Mouse (Mus musculus): ENCODE measurements around the gene Slc26a6.

Slc26a6 gene

DNA sequence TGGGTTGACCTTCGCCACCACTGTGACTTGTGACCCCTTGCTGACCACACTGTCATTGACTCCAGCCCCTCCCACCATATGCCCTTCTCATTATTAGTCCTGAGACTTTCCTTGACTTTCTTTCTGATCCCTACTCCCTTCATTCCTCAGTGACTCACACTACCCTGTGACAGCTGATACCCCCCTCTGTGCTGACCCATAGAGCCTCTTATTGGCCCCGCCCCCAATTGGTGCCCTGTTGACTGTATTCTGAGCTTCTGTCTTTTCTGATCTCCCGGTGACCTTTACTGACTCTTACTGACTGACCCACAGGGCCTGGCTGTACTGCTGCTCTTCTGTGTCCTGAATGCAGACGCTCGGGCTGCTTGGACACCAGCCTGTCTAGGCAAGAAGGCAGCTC is 7.7 kb upstream of the Slc26a6 start:
- intact Hi-C loops (cut with DNase I) = no loop called here

DNA sequence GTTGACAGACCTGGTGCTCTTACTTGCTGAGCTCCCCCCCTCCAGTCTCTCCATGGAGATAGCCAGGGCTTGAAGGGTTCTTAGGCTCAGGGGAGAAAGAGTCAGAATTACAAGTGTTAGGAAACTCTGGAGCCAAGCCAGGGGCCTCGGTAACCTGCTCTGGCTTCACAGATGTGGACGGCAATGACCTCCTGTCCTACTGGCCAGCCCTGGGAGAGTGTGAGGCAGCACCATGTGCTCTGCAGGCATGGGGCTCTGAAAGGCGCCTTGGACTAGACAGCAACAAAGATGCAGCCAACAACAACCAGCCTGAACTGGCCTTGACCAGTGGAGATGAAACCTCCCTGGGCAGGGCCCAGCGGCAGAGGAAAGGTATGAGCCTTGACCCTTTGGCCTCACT is 5.7 kb upstream of the Slc26a6 start:
- intact Hi-C loops (cut with DNase I) = no loop called here

DNA sequence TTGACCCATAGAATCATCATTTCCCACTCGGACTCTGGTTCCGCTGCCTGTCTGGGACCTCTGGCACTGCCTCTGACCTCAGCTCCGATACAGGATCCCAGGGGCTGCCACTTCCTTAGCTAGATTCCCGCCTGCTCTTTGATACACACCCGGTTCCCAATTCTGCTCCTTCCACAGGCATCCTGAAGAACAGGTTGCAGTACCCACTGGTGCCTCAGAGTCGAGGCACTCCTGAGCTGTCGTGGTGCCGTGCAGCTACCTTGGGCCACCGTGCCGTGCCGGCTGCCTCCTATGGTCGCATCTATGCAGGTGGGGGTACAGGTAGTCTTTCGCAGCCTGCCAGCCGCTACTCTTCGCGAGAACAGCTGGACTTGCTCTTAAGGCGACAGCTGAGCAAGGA is 4.7 kb upstream of the Slc26a6 start:
- intact Hi-C loops (cut with DNase I) = no loop called here

DNA sequence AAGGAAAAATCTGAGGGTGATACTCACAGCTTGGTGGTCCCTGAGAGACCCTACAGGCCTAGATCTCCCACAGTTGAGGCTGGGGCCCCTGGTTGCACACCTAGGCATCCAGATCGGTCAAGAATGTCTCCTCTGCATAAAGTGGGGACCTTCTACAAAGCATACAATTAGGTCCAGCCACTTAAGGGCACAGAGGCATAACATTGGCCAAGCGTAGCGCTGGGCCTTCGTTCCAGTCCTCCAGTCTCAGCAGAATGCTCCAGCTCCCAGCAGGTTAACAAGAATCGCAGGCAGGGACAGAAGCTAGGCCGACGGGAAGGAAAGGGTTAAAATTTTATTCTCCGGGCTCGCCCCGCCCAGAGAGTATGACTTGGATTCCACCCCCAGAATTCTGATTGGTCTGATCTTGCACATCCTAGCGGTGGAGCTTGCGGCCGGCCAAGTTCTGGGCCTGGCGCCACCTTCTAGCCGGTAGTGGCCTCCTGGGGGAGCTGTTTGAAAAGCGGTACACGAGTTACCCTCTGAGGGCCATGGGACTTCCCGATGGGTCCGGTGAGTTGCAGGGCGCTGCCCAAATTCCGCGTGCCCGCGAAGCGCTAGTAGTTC is 655 bp downstream of the Slc26a6 start:
- intact Hi-C loops (cut with DNase I) = no loop called here

DNA sequence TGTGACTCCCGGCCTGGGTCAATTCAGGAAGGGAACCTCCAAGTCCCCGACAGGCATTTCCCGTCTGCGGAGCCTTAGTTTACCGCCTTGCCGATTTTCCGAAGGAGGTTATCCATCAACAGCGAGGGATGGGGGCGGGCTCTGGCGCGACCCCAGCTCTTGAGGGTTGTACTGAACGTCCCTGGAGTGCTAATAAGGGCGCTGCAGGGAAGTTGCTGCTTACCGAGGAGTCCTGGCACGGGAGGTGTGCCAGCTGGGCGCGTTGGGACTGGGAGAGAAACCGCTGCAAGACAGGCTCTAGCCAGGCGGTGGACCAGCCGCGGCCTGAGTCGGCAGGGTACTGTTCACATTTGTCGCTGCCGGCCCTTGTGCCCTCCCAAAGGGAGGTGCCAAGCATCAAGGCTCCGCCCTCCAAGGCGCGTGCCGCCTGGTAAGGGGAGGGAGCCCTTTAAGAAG is 1.2 kb downstream of the Slc26a6 start:
- intact Hi-C loops (cut with DNase I) = no loop called here

DNA sequence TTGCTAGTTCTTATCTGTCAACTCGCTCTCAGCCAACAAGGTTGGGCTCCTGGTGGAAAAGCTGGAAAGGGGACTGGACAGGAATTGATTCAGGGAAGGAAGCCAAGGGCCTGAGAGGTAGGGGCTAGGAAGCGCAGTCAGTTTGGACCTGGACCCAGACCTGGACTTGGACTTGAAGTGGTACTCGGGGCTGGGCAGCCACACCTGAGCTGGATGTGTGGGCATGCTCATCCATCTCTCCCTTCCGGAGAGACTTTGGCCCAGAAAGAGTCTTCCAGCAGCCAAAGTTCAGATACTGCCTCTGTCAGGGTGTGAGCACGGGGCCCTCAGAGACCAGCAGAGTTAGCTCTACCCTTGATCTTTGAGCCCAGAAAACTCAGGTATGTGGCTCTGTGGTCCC is 2.3 kb downstream of the Slc26a6 start:
- intact Hi-C loops (cut with DNase I) = no loop called here

DNA sequence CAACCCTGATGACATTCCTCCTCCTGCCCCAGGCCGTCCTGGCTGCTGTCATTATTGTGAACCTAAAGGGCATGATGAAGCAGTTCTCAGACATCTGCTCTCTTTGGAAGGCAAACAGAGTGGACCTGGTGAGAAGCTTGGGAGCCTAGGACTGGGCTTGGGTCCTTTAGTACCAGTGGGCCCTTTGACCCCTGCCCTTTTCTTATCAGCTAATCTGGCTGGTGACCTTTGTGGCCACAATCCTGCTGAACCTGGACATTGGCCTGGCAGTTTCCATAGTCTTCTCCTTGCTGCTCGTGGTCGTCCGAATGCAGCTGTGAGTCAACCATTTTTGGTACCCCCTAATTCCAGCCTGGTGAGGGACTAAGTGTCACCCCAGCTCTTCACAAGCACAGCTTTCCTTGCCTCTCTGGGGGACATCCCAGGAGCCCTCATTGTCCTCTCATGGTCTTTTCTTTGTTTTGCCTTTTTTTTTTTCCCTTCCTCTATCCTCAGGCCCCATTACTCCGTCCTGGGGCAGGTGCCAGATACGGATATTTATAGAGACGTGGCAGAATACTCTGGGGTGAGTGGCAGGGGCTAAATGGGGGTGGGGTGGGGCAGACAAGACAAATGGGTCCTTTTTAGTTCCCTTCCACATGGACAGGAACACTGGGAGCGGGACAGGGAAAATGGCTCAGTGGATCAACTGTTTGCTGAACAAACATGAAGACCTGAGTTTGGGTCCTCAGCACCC is 5.9 kb downstream of the Slc26a6 start:
- intact Hi-C loops (cut with DNase I) = no loop called here

DNA sequence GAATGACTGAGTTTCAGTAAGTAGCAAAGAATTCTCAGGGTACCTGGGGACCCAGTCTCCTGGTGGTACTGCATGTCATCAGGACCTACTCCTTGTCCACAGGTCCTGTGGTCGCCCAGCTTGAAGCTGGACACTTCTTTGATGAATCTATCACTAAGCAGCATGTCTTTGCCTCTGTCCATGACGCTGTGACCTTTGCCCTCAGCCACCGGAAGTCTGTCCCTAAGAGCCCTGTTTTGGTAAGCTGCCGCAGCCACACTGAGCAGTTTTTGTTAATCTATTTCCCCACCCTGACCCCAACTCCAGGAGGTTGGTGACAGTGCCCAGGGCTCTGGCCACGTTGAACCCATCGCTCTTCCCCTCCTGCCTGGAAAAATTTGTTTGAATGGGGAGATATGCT is 59.2 kb downstream of the Slc26a6 start:
- intact Hi-C loops (cut with DNase I) = no loop called here

DNA sequence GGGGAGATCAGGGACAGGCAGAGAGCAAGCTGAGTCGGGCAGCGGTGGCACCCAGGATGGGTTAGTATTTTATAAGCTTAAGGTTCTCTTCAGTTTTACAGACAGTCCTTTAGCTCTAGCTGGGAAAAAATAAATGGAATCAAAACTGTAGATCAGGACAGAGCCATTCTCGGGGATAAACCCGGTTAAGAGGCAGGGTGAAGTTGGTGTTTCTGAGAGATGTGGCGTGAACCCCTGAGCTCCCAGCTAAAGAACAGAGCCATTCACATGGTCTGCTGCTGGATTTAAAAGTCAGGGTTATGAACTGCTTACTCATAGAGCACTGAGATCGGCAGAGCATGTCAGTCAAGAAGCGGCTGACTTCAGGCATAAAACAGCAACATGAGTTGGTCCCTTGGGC is 60.1 kb downstream of the Slc26a6 start:
- intact Hi-C loops (cut with DNase I) = no loop called here

DNA sequence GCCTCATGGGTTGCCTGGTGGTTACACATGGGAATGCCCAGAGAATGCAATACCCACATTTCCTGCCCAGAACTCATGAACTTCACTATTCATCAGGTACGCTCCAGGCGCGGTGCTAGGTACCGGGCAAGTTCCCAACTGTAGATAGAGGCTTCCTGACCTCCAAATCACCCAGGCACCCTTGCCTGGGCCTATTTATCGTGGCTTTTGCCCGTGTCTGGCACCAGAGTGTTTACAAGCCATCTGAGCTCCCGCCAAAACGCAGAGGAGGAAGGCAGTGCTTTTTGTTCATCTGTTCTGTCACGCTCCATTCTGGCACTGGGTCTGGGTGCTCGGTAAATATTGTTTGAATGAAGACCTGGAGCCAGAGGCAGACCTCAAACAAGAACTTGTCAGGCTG is 60.5 kb downstream of the Slc26a6 start:
- intact Hi-C loops (cut with DNase I) = no loop called here

DNA sequence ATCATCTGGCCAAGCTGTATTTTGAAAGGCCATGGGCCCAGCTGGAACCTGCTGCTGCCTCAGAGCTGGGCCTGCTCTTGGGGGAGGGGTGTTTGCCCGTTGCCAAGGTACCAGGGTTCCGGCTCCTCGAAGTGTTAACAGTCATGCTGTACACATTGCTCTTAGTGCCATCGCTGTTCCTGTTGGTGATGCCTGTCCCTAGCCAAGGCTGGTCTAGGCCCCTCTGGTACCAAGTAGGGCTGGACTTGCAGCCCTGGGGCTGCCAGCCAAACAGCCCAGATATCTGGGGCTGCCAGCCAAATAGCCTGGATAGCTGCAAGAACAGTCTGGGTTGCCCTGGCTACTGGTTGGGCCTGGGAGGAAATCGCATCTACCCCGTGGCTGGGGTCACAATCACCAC is 61.4 kb downstream of the Slc26a6 start, which contains the start of gene Tmem89:
TSS of gene Tmem89 (plus strand) at position 129 of the 400 bp plus-strand sequence.
- intact Hi-C loops (cut with DNase I) = no loop called here

DNA sequence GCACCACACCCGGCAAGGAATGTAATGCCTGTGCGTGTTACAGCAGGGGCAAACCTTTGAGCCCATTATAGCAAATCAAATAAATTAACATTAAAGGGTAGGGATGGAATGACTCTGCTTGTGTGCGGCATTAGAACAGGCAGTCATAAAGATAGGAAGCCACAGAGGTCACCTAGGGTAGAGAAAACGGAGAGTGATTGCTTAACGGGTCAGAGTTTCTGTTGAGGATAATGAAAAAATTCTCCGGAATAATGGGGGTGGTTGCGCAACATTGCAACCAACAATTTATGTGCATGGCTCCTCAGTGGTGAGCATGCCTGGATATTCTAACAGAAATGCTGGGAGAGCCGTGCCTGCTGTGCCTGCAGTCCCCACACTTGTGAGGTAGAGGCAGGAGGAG is 72.8 kb downstream of the Slc26a6 start:
- intact Hi-C loops (cut with DNase I) = no loop called here

DNA sequence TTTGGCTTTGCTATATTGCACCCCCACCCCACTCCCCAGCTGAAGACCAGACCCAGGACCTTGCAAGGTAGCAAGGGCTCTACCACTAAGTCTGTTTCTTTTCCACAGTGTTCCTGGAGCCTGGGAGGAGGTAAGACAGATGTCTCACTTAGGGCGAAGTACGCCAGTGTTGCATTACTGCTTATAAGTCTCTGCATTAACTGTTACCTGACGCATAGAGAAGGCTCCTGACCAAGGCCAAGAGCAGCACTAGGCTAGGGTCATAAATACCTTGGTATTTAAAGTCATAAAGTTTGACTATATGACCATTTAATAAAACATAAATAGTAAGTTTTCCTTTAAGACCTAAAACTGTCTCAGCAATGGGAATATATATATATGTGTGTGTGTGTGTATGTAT is 75.3 kb downstream of the Slc26a6 start:
- intact Hi-C loops (cut with DNase I) = no loop called here

DNA sequence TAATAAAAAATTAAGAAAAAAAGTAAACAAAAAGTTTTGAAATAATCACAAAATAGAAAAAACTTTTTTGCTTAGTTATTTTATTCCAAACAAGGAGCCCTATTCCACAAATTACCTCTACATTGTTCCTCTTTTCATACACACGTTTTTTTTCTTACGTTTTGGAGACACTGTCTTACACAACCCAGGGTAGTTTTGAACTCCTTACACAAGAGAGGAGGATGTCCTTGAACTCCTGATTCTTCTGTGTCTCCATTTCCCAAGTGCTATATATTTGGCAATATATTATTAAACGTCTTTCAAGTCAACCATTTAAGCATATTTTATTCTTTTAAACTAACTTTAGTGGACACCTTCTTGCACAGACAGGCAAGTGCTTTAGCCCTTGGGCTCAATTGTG is 82.9 kb downstream of the Slc26a6 start:
- intact Hi-C loops (cut with DNase I) = loop anchor here (5.0 kb wide), 1 partner anchor 121 kb away; the partner anchor contains the start of gene Trex1

DNA sequence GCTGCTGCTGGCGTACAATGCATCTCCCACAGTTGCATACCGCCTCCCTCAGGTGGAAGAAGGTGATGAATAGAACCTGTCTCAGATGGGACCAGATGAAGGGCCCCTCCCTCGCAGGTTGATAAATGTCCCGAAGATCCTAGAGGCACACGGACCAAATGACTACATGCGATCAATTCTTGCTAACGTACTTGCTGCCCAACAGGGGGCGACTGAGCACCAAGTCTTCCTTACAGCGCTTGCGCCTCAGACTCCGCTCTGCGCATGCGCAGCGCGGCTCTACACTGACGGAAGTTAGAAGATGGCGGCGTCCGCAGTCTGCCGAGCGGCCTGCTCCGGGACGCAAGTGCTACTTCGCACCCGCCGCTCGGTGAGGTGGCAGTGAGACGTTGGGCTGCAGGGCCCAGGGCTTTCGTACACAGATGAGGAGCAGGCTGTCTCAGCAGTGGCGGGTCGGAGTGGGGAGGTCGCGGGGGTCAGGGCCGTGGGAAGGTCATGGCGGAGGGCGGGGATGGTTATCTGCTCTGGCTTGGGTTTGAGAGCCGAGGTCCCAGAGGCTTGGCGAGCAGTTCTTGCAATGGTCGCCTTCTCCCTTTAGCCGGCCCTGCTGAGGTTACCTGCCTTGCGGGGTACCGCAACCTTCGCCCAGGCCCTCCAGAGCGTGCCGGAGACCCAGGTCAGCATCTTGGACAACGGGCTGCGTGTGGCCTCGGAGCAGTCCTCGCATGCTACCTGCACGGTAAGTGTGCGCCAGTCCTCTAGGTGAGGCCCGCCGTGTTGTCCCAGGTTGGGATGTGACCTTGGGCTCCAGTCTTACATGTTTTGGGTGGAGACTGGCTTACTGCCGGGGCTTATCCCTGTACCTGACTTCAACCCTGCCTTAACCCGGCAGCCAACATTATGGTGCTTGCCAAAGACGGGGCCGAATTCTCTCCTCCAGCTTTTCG is 83.6 kb downstream of the Slc26a6 start, which contains the start of gene Uqcrc1:
TSS of gene Uqcrc1 (plus strand) at position 216 of the 947 bp plus-strand sequence.
- intact Hi-C loops (cut with DNase I) = loop anchor here (5.0 kb wide), 1 partner anchor 121 kb away; the partner anchor contains the start of gene Trex1

DNA sequence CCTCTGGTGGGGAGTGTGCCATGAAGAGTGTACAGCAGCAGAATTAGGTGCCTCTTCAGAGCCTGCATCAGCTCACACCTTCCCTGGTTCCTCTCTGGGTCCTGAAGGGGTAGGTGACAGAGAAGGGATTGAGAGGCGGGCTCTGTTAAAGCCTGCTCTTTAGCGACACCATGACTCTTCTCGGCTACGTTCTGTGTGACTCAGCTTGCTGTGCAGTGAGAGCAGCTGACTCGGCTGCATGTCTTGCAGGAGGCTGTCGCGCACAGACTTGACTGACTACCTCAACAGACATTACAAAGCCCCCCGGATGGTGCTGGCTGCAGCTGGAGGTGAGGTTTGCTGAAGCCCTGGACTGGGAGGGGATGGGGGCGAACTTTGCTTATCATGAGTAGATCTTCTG is 92.0 kb downstream of the Slc26a6 start:
- intact Hi-C loops (cut with DNase I) = no loop called here

DNA sequence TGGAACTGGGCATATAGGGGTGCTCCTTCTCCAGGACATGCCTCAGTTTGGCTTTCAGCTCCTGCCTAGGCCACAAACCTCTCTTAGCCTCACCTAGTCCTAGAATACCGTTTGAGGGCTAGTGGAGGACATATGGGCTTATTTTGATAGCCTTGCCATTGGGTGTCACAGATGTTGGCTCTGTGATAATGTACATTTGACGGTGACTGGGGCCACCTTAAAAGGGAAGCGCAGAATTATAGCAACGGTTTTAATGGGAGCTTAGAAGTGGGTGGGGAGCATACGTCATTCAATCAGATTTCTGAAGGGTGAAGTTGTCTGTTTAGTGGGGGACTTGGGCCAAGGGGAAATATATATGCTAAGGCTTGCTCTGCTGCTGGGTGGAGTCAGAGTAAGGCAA is 92.5 kb downstream of the Slc26a6 start:
- intact Hi-C loops (cut with DNase I) = no loop called here

DNA sequence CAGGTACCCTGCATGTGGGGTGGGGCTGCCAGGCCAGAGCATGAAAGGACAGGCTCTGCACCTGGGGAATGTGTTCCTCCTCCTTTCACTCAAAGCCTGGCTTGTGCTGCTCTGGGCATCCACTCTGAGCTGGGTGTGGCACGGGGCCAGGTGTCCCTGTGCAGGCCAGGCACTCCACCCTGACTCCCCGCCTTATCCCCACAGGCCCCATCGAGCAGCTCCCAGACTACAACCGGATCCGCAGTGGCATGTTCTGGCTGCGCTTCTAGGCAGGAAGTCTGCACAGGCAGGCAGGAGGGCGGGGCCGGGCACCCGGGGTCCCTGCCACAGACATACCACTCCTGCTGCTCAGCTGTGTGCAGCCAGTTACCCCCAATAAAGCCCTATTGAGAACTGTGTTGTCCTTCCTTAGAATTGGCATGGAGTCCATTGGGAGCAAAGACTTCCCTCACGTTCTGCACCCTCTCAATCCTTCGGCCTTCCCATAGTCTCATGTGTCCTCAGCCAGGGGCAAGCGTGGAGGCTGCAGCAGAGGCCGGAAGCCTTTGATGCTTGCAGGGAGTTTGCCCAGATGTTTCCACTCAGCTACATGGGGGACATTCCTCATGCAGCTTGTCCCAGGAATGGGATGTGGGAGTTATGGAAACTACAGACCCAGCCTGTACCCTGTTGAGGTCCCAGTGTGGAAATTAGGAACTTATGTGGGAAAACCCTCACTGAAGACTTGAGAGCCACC is 96.3 kb downstream of the Slc26a6 start:
- intact Hi-C loops (cut with DNase I) = no loop called here

DNA sequence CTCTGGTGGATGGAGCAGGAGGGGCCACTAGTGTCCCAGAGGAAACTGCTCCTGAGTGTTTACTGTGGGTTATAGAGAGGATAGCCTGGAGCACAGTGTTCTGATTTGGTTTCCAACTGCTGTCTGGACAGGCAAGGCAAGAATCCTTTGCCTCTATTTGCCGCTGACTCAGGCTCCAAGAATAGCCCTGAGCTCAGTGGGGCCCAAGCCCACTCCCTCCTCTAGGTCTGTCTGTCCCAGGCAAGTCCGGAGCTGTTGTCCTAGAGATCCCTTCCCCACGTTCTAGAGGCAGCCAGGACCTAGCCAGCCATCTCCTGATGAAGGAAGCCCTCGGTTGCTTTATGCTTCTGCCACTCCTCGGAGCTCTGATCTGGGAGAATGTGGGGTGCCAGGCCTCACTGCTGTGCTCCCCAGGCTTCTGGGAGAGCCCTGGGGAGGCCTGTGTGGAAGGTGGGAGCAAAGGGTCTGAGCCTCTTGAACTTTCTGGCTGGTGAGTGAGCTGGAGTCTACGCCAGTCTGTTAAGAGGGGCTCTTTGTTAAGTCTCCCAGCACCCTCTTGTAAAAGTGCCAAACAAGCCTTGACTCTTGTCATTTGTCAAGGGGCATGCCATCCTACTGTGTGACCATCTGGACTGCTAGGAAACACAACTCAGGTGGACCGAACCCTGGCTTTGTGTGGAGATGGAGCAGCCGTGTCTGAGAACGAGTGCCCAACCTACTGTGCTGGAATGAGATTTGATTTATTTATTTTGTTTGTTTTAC is 97.1 kb downstream of the Slc26a6 start:
- intact Hi-C loops (cut with DNase I) = no loop called here

DNA sequence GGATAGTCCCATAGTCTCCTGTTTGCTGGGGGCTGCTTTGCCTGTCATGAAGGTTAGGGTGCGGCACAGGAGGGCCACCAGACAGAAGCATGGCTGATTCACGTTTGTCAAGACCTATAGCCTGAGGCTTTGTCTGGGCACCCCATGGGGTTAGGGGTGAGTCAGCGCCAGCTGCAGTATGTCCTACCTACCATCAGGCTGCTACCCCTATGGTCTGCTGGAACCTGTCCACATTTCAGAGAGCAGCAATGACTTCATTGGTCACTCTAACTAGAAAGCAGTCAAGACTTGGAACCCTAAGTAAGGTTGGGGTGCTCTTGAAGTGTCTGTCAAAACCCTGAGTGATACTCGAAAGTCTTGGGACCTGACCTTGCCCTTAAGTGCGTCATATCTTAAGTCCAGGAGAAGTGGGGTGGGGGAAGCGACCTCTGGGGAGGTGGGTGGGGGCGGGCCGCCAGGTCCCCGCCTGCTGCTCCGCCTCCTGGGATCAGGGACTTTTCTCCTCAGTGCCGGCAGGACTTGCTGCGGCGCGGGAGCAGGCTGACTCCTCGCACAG is 100.1 kb downstream of the Slc26a6 start, which contains the start of gene Col7a1:
TSS of gene Col7a1 (plus strand) at position 506 of the 556 bp plus-strand sequence.
- intact Hi-C loops (cut with DNase I) = no loop called here
